Mouse (Mus musculus) limb, embryonic 15.5 days (tissue): ENCODE measurements around the gene Szrd1. TPM values are rescaled to one million over a fixed set of nuclear protein-coding genes. Genes with fewer than 3 reads are reported as not detected.

Experiments
- ATAC-seq: fragments of 200-750 bp; cut with Nextera tagmentation; 2 replicates; pipeline ENCODE4 v1.8.0; 2017; ENCODE audit warnings: low read depth, moderate TSS enrichment; ENCODE audit not compliant: insufficient number of reproducible peaks, low FRiP score, low TSS enrichment
- H3K27ac ChIP-seq: fragments of 300-500 bp; sonication (generic); 2 replicates; pipeline ENCODE4 v1.5.1; 2015; ENCODE audit warnings: moderate library complexity, mild to moderate bottlenecking, inconsistent platforms
- H3K27me3 ChIP-seq: fragments of 300-500 bp; sonication (generic); 2 replicates; pipeline ENCODE4 v1.6.1; 2015; ENCODE audit warnings: inconsistent platforms
- H3K36me3 ChIP-seq: fragments of 300-500 bp; sonication (generic); 2 replicates; pipeline ENCODE4 v1.6.1; 2015; ENCODE audit warnings: inconsistent platforms
- H3K4me1 ChIP-seq: fragments of 300-500 bp; sonication (generic); 2 replicates; pipeline ENCODE4 v1.6.1; 2015; ENCODE audit warnings: inconsistent platforms
- H3K4me2 ChIP-seq: fragments of 300-500 bp; sonication (generic); 2 replicates; pipeline ENCODE4 v1.6.1; 2015; ENCODE audit warnings: mild to moderate bottlenecking, inconsistent platforms
- H3K4me3 ChIP-seq: fragments of 300-500 bp; sonication (generic); 2 replicates; pipeline ENCODE4 v1.5.1; 2015; ENCODE audit warnings: mild to moderate bottlenecking, inconsistent platforms
- H3K9ac ChIP-seq: fragments of 300-500 bp; sonication (generic); 2 replicates; pipeline ENCODE4 v1.6.1; 2015; ENCODE audit warnings: inconsistent platforms
- H3K9me3 ChIP-seq: fragments of 300-500 bp; sonication (generic); 2 replicates; pipeline ENCODE4 v1.6.1; 2016; ENCODE audit warnings: inconsistent platforms
- WGBS: fragments of 180-500 bp; shearing (Covaris S2); methylation state at CpG from one replicate; pipeline ENCODE4 v1.1.7; 2015; 5-methylcytosine and 5-hydroxymethylcytosine counted together
- polyA plus RNA-seq: library from polyadenylated mRNA; unstranded; fragments of >200 nt; fragmentation: Nextera tagmentation; extraction: Ambion mirVana; gene quantifications from 2 replicates; pipeline ENCODE4 v1.2.1, GENCODE M21; 2015

Szrd1 gene
- polyA plus RNA-seq, result 46.9 and 51.9 TPM in 2 replicates

GRCm38 (mm10) chr4:141139116-141139970, at the start of gene Szrd1:
Gene Szrd1 (minus strand): TSS chr4:141139775.
- Histone ChIP-seq H3K36me3 (no peaks in the 10 kb centered on the region), H3K4me1 (peaks cover 38% of the 10 kb centered on the region), H3K27ac (peak within 1 kb of the TSS; percentile 97), H3K9ac (peak within 1 kb of the TSS; percentile 87), H3K27me3 (no peaks in the 10 kb centered on the region), H3K4me2 (peak within 1 kb of the TSS; percentile 84), H3K4me3 (peak within 1 kb of the TSS; percentile 88), H3K9me3 (no peaks in the 10 kb centered on the region)
- WGBS, result under 1% methylated on average over 63 of the region's 63 CpGs
- ATAC-seq, result peak; percentile 94

GRCm38 (mm10) chr4:141186923-141187836, 47.6 kb upstream of the Szrd1 start:
- 0 out of 2 replicates have a peak, but pooled peaks have one; percentile 61 for ATAC-seq
- no peak overlapping the region for H3K9ac ChIP-seq
- no peak overlapping the region; the same call in 1 of the 2 replicates for H3K4me2 ChIP-seq
- H3K27me3 ChIP-seq, result no peaks in the 10 kb centered on the region
- H3K9me3 ChIP-seq, result no peaks in the 10 kb centered on the region
- H3K27ac ChIP-seq, result peak overlapping the region; percentile 81
- H3K4me3 ChIP-seq, result no peak overlapping the region
- peaks cover 31% of the 10 kb centered on the region for H3K36me3 ChIP-seq
- WGBS, result 36% methylated on average over 9 of the region's 9 CpGs
- peaks cover 25% of the 10 kb centered on the region for H3K4me1 ChIP-seq

DNA sequence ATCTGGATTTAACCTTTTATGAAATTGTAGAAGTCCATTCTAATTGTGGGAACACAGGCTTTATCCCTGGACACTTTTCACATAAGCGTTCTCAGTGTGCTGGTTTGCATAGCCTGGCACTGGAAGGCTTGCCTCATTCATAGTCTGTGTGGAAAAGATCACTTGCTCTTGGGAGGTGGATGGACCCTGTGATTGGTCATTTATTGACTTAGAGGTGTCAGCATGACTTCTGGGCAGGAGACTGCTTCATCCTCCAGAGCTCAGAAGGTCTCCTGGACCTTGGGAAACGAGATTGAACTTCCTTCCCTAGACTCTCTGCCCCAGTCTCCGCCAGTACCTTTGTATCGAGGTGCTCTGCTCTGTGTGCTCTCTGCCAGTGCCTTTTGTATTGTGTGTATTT, 44.9 kb upstream of the Szrd1 start:
- Histone ChIP-seq H3K9me3 (no peaks in the 10 kb centered on the region), H3K36me3 (peaks cover 42% of the 10 kb centered on the region), H3K9ac (no peak overlapping the region), H3K27me3 (no peaks in the 10 kb centered on the region), H3K27ac (no peak overlapping the region), H3K4me2 (no peak overlapping the region), H3K4me3 (no peak overlapping the region), H3K4me1 (peaks cover 25% of the 10 kb centered on the region)
- 94% methylated on average over 4 of the region's 4 CpGs for WGBS
- ATAC-seq, result no peak

DNA sequence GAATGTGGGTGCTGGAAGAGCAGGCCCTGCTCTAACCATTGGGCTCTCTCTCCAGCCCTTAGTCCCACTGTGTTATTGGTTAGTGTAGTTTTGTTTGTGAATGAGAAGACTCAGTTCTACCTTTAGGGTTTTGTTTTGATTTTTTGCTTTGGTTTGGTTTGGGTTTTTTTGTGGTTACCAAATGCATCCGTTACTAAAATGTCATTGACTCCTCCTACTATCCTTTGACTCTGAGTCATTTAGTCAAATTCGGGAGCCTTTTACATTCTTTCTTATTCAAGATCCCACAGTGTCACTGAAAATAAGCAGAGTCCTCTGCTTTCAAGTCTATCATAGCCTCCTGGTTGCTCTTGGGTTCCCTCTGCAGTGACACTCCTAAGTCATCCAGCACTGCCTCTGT, 44.4 kb upstream of the Szrd1 start:
- H3K4me3 ChIP-seq, result no peak overlapping the region
- H3K27me3 ChIP-seq, result no peaks in the 10 kb centered on the region
- H3K4me2 ChIP-seq, result no peak overlapping the region
- H3K9ac ChIP-seq, result no peak overlapping the region
- no peak for ATAC-seq
- H3K27ac ChIP-seq, result no peak overlapping the region
- H3K4me1 ChIP-seq, result peaks cover 25% of the 10 kb centered on the region
- WGBS, result 97% methylated on average over 2 of the region's 2 CpGs
- H3K9me3 ChIP-seq, result no peaks in the 10 kb centered on the region
- peaks cover 42% of the 10 kb centered on the region for H3K36me3 ChIP-seq

GRCm38 (mm10) chr4:141181981-141182380, 42.4 kb upstream of the Szrd1 start:
- Histone ChIP-seq H3K9me3 (no peaks in the 10 kb centered on the region), H3K36me3 (peaks cover 54% of the 10 kb centered on the region), H3K4me2 (no peak overlapping the region), H3K4me1 (peaks cover 15% of the 10 kb centered on the region), H3K4me3 (no peak overlapping the region), H3K27ac (no peak overlapping the region), H3K9ac (no peak overlapping the region), H3K27me3 (no peaks in the 10 kb centered on the region)
- 92% methylated on average over 6 of the region's 6 CpGs for WGBS
- ATAC-seq, result no peak

- no peak for ATAC-seq
Measured at GRCm38 (mm10) chr4:141180831-141181230, 41.3 kb upstream of the Szrd1 start.

DNA sequence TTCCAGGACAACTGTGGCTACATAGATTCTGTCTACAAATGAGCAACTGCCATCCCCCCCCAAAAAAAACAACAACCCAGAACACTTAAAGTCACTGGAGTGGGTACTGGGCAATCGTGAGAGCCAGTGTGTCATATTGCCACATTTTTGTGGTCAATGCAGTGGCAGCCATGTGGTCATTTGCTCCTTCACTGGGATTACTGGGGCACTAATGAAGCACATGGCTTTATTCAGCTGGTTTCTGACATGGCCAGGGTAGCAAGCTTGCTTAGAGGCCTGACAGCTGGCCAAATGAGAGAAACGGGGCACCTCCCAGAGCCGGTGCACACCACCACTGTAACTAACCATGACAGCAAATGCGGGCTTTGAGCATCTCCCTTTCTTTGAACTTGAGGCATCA, 38.9 kb upstream of the Szrd1 start:
- Histone ChIP-seq H3K4me2 (no peak overlapping the region), H3K4me1 (no peaks in the 10 kb centered on the region), H3K9ac (no peak overlapping the region), H3K27ac (no peak overlapping the region), H3K27me3 (no peaks in the 10 kb centered on the region), H3K4me3 (no peak overlapping the region), H3K9me3 (no peaks in the 10 kb centered on the region), H3K36me3 (peaks cover 64% of the 10 kb centered on the region)
- 84% methylated on average over 4 of the region's 4 CpGs for WGBS
- no peak for ATAC-seq

More at GRCm38 (mm10) chr4:141180831-141181230, 41.3 kb upstream of the Szrd1 start:
- H3K9me3 ChIP-seq, result no peaks in the 10 kb centered on the region
- no peak overlapping the region for H3K4me3 ChIP-seq
- no peak overlapping the region for H3K4me2 ChIP-seq
- H3K27ac ChIP-seq, result no peak overlapping the region
- no peak overlapping the region for H3K9ac ChIP-seq
- H3K4me1 ChIP-seq, result peaks cover 4% of the 10 kb centered on the region
- peaks cover 64% of the 10 kb centered on the region for H3K36me3 ChIP-seq
- 84% methylated on average over 8 of the region's 8 CpGs for WGBS
- H3K27me3 ChIP-seq, result no peaks in the 10 kb centered on the region

DNA sequence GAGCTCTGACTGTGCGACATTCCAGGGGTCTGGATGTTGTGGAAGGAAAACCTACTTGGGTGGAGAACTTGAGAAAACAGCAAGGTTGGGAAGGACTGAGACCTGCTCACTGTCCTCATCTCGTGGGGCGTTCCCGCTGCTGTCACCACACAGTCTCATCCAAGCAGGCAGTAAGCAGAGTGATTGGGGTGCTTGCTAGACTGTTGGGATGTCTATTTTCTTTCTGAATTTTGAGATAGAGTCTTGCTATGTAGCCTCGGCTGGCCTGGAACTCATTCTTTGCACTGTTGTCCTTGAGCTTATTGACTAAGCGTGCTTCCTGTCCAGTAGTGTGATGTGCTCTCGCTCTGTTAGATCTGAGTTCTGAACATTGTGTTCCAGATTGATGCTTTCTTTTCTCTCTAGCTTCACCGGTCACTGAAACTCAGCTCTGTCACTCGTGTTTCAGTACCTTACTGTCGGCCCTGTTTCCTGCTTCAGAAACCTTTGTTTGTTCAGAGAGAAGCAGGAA, 36.8 kb upstream of the Szrd1 start:
- ATAC-seq, result no peak
- no peak overlapping the region for H3K4me2 ChIP-seq
- H3K27ac ChIP-seq, result peak overlapping the region; percentile 29
- no peaks in the 10 kb centered on the region for H3K27me3 ChIP-seq
- no peaks in the 10 kb centered on the region for H3K9me3 ChIP-seq
- no peak overlapping the region for H3K9ac ChIP-seq
- peaks cover 63% of the 10 kb centered on the region for H3K36me3 ChIP-seq
- no peak overlapping the region for H3K4me3 ChIP-seq
- H3K4me1 ChIP-seq, result no peaks in the 10 kb centered on the region
- WGBS, result 79% methylated on average over 10 of the region's 10 CpGs

DNA sequence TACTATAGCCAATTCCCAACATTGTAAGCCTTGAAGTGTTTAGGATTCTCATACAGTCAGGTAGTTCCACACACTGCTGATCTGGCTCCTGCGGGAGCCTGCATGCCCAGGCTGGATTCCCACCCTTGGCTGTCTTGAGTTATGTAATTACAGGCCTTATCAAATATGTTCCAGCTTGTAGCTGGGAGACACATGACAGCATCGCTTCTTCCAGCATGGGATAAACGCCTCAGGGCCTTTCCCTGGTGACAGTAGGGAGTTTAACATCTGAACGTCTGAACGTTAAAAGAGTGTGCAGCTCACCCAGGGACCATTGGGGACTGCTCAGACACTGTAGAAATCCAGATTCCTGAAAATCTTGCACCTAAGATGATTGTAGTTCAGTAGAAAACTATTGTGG, 36.2 kb upstream of the Szrd1 start:
- no peak for ATAC-seq
- H3K27me3 ChIP-seq, result no peaks in the 10 kb centered on the region
- H3K9me3 ChIP-seq, result no peaks in the 10 kb centered on the region
- H3K4me2 ChIP-seq, result no peak overlapping the region
- no peak overlapping the region for H3K4me3 ChIP-seq
- WGBS, result 65% methylated on average over 5 of the region's 5 CpGs
- no peak overlapping the region for H3K9ac ChIP-seq
- H3K4me1 ChIP-seq, result no peaks in the 10 kb centered on the region
- peaks cover 63% of the 10 kb centered on the region for H3K36me3 ChIP-seq
- H3K27ac ChIP-seq, result 0 out of 2 replicates have a peak overlapping the region, but pooled peaks have one; percentile 29

DNA sequence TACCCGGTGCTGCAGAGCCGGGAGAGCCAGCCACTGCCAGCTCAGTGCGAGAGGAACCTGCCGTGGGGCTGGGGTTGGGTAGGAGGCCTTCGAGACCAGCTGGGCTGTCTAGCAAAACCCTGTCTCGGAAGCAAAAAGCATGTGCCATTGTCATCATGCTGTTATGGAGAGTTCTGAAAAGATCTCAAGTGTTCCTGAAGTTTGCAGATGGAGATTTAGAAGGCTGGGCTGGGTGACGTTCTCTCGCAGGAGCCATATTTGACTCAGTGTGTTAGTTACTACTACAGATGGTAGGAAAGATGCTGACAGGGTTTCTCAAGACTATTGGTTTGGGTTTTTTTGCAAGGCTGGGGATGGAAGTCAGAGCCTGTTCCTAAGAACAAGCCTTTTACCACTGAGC, 32.5 kb upstream of the Szrd1 start:
- Histone ChIP-seq H3K9ac (no peak overlapping the region), H3K9me3 (no peaks in the 10 kb centered on the region), H3K27ac (no peak overlapping the region), H3K36me3 (peaks cover 71% of the 10 kb centered on the region), H3K27me3 (no peaks in the 10 kb centered on the region), H3K4me2 (no peak overlapping the region), H3K4me1 (no peaks in the 10 kb centered on the region), H3K4me3 (no peak overlapping the region)
- no peak for ATAC-seq
- 93% methylated on average over 8 of the region's 8 CpGs for WGBS

DNA sequence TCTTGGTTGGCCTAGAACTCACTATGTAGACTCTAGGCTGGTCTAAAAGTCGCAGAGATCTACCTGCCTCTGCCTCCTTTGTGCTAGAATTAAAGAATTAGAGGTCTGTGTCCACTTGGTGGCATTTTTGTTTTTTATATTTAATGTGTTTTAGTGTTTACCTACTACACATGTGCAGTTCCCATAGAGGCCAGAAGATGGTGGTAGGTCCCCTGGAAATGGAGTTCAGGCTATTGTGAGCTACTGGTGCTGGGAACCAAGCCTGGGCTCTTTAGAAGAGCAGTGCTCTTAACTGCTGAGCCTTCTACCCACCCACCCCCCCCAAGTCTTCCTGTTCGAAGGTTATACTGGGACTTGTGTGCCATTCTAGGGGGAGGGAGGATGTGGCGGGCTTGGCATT, 27.6 kb upstream of the Szrd1 start:
- no peaks in the 10 kb centered on the region for H3K9me3 ChIP-seq
- no peak for ATAC-seq
- H3K4me2 ChIP-seq, result no peak overlapping the region
- no peak overlapping the region for H3K4me3 ChIP-seq
- H3K27ac ChIP-seq, result no peak overlapping the region
- no peaks in the 10 kb centered on the region for H3K27me3 ChIP-seq
- peaks cover 45% of the 10 kb centered on the region for H3K36me3 ChIP-seq
- 92% methylated on average over 3 of the region's 3 CpGs for WGBS
- no peaks in the 10 kb centered on the region for H3K4me1 ChIP-seq
- H3K9ac ChIP-seq, result no peak overlapping the region
